Mouse (Mus musculus): ENCODE measurements around the gene Bhlhe41.
A peak's percentile ranks its signal among the peaks of the same experiment; 100 is the strongest.

The Bhlhe41 gene

DNA sequence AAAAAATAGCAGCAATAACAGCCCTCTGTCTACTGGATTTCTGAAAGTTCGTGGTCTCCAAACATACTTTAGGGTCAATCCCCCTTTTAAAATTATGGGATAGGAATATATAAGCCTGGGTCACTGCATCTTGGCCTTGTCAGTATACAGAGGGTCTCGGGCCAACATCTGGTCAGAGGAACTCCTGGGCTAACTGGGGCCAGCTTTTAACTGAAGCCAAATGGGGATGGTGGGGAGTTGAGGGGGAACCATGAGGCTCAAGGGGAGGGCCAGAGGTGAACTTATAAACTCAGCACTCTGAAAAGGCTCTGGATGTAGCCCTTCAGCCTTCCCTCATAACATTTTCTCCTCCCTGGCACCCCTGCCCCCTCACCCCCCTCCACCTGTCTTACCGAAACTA, 1.8 kb upstream of the Bhlhe41 start:
- no peak for DNase-seq

DNA sequence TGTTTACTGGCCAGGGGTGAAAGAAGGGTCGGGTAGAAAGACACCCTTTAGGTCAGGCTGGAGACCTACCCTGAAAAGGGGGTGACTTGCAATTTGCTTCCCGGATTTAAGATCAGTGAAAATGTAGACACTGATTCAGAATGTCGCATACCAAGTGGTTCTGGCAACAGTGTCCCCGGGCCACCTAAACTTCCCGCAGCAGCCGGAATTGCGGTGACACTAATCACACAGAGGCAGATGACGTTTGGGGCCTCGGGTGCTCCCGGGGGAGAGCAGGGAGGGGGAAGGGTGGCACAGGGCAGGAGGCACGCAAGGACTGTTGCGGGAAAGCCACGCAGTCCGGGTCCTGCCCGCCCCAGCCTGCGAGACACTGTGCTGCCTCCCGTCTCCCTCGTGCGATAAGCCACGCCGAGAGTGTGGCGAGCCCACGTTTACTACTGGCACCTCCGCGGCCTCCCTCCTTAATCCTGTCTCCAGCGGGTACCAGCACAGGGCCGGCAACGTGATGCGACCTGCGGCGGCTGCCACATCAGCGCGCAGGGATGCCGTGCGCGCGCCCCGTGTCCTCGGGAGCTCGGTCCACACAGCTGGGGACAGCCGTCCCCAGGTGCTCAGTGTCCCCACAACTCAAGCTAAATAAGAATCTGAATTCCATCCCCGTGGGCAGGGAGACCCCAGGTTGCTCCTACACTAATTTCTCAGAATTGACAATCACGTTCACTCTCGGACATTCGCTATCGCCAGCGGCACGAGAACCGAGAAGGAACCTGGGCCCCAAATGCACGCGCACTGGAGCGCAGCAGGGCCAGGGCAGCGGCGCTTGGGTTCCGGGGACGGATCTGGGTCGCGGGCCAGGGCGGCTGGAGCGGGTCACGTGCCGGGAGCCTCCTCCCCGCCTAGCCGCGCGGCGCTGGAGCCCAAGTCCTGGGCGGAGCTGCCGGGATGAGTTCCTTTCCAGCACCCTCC, 811 bp upstream of the Bhlhe41 start:
- peak; percentile 91 for DNase-seq

DNA sequence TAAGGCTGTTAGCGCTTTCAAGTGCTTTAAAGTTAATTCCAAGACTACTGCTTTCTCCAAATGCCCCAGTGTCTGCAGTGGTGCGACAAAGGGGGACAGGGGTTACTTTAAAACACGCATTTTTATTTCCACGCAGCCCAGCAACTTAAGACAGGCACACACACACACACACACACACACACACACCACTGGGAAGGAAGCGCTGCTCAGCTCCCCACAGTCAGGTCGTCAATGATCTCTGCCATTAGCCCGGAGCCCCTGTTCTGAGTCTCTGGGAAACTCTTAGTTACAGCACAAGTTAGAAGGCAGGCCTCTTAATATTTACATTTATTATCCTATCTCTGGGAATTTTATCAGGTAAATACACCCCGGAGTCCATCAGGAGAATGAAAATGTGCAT, 1.2 kb downstream of the Bhlhe41 start:
- DNase-seq: no peak

DNA sequence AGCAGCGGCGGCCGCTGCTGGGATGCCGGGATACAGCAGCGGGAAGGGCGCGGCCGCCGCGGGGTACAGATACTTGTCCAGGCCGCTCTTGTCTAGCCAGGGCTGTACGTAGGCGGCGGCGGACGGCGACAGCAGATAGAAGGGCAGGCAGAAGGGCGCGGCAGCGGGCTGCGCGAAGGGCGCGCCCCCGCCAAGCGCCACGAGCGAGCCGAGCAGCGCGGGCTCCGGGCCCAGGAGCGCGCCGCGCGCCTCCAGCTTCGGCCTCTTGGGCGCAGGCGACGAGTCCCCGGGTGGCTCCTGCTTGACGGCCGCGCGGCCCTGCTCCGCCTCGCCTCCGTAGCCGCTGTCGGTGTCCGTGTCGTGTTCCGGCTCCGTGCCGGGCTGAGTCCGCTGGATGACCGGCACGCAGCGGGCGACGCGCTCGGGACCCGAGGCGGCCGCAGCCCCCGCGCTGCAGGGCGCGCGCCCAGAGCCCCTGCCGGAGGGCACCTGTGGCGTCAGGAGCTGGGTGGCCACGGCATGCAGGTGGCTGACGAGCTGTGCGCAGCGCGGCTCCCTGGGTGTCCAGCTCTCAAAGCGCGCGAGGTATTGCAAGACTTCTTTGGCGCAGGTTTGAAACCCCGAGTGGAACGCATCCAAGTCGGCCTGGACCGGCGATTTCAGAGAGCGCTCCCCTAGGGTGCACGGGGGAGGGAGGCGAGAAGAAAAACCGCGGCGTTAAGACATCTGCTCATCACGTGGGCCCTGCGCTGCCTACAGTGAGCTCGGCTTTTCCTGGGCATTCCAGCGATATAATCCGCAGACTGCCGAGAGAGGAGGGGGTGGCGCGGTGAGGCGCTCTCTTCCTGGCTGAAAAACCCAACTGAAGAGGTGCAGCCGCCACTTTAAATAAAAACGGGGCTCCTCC, 2.0 kb downstream of the Bhlhe41 start:
- DNase-seq: peak; percentile 88

DNA sequence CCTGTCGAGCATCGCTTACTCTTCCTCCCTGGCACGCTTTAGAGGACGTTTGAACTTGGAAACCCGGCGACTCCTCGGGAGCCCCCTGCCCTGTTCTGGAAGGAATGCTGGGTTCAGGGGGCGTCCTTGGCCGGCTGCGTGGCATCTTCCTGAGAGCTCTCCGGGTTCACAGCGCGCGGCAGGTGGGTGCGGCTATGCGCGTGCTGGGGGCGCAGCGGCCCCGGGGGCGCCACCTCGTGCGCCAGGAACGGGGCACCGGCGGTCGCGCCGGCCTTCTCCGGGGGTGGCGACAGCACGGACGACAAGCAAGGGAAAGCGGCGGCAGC, 2.7 kb downstream of the Bhlhe41 start:
- DNase-seq: no peak

DNA sequence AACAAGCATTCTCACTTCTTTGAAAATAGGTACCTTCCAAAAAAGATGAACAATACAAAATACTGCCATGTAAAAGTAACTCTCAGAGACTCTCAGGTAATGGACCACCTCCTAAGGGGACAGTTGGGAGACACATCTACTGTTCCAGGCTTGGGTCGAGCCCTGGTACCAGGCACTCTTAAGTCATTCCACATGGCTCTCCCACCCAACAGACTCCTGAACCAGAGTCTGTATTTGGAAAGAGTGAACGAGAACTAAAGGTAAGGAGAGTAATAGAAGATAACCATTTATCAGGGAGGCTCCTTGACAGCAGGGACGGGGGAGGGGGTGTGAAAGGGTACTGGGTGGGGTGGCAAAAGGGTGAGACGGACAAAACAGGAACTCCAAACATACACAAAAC, 3.0 kb downstream of the Bhlhe41 start:
- no peak for DNase-seq

DNA sequence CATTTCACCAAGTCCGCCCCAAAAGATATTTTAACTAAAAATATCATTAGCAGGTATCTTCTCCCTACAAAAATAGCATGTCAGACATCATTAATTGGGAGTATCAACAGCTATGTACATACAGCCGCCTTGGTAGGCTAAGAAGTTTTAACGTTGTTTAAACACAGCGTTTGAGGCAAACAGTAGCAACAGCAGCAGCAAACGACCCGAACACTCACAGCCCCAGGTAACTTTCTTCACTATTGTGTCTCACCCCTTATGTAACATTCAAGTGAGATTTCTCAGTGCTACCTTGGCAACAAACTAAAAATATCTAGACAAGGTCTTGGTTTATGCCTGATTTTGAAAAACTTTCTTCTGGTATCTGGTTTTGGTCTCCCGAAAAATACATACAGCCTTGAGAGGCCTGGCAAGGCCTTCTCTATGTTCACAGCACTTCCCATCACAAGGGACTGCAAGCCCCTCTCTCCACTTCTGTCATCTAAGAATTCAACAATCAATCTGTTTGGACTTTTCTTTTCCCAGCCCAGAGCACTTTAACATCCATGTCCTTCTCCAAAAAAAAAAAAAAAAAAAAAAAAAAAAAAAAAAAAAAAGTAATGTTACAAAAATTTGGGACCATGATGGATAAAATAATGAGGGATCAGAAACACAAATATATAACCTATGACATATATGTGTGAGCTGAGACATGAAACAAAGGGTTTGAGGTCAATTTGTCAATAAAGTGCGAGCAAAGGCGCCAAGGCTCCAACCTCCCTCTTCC, 3.7 kb downstream of the Bhlhe41 start:
- no peak for DNase-seq

DNA sequence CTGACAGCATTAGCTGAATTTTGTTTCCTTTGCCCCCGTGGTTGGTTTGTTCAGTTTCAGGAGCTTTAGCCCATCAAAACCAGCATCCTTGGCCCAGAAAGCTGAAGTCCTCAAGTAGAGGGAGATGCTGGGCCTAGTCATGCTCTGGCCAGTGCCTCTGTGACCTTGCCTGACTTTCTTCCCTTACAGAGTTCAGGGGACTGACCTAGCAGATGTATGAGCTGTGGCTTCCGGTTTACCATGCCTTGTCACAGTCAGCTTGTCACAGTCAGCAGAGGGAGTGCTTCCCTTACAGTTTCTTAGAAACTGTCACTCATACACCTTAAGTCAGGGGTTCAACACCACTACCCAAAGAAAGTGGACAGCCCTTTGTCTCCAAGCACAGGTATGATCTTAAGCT, 5.0 kb downstream of the Bhlhe41 start:
- no peak for DNase-seq

DNA sequence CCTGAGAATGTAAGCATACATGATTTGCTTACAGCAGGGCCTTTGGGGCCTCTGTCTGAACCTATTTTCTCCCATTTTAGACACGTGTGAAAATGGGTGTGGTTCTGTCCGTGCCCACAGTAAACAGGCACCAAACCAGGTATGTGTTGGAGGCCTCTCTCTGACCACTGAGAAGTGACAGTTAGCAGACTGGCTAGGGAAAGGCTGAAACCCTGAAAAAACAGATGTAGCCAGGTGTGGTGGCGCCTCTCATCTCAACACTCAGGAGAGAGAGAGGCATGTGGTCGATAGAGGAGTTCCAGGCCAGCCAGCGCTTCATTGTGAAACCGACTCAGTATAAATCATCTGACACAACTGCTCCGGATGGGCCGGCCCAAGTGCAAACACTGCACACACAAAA, 6.9 kb downstream of the Bhlhe41 start:
- no peak for DNase-seq

DNA sequence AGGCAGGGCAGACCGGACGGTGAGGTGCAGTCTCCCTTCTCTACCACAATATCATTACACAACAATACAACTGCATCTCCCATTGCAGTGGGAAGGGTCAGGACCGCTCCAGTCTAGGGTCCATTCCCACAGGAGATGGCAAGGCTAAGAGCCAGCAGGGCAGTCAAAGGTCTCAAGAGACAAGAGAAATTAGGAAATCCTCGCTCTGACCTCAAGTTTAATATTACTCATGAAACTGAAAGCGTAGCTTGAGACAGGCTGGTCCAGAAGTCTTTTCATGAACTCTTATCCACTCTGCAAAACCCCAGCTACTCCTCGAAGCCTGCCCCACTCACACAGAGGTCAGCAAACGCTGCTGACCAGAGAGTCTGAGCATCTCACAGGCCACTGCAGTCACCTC, 7.9 kb downstream of the Bhlhe41 start:
- no peak for DNase-seq

DNA sequence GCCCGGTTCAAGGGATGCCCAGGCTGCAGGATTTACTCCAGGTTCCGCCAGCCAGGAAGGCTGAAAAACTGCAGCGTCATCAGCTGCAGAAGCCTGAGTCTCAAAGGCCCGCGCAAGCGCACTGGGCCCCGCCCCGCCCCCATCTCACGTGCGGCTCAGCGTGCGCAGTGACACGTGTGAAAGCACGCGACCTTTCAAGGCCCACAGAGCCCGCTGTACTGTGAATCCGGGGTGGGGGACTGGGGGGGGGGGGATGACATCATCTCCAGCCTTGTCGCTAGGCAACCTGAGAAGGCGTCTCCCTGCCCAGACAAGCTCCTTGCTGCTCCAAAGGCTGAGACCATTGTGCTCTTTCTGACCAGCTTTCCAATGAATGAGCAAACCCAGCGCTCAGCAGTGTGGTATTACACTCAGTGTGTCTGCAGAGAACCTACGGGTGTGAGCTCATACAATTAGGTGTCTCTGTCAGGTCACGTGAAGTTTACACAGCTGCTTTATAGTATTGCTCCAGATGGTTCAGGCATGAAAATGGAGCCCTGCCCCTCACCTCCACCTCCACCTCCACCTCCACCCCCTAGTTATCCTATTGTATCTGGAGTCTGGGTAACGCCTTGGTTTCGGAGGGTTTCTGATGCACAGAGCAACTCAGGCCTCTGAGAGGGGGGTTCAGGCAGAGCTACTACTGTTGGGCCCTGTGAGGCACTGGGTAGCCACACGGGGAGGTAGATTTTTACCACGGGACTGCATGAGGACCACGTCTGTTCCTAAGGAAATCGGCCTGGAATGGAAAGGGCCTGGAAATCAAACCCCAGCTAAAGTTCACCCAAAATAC, 9.4 kb downstream of the Bhlhe41 start:
- DNase-seq: peak; percentile 96

DNA sequence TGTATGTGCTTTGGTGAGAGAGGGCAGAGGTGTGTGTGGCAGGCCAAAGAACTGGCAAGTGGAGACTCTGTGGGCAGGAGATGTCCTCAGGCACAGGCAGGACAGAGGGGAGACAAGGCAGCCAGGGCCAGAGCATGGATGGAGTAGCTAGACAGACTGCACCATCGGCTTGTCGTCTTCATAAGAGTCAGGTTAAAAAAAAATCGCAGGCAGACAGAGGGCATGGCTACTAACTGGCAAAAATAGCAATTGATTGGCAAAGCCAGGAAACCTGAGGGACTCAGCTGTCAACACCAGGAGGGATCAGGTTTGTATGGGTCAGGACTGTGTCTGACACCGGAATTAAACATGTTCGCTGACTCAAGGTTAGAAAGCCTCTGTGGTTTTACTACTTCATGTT, 10.6 kb downstream of the Bhlhe41 start:
- DNase-seq: no peak

DNA sequence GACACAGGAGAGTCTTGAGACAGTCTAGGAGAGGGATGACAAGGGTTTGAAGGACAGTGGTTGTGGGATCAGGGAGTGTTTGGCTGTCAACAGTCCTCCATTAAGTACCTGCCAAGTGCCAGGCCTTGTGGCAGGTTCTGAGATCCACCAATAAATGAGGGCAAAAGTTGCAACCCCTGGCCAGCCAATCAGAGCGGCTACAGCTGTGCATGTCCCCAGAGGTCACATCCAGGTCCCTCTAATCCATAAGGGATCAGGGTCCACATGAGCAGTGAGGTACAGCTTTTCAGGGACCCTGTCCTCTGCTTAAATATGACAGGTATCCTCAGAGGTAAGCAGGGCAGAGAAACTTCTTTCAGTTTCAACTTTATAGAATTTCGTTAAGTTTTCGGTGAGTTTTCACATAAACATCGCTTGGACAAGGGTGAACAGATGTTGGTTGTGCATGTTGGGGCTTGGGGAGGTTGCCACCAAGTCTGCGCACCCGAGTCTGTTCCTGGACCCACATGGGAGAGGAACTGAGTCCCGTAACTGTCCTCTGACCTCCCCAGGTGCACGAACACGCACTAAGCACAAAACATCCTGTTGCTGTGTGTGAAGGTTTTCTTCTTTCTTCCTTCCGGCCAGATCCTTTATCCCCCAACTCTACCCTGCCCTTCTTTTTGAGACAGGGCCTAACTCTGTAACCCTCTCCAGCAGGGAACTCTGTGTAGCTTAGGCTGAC, 11.8 kb downstream of the Bhlhe41 start:
- DNase-seq: no peak

DNA sequence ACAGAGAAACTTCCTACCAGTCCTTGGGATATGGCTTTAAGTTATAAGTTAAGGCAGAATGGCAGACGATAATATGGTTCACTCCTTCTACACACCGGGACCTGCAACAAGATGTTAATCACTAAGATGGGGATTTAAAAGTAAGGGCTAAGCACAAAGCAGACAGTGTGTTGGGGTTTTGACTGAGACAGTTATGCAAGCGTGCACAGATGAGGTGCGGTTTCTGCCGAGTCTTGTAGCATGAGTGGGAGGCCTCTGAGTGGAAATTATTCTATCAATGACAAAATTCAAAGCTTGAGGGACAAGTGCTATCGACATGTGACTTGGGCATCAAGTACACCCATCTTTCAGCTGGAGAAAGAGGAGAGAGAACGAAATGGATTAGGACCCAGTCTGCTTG, 12.7 kb downstream of the Bhlhe41 start:
- DNase-seq: no peak

DNA sequence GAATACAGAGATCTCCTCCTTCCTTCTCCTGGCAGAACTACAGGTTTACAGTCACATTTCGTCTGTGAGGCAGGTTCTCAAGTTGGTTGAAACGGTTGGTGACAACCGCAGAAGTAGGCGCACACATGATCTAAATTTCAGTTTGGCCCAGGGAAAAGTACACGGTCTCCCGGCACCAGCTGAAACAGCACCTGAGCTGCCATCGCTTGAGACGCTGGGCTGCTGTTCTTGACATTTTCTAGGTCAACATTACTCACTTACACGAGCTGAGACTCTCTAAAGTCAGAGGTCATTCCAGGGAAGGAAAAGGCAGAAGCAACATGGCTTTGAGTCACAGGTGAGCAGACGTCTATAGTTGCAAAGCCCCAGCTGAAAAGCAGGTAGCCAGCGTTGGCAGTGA, 13.4 kb downstream of the Bhlhe41 start:
- DNase-seq: no peak

DNA sequence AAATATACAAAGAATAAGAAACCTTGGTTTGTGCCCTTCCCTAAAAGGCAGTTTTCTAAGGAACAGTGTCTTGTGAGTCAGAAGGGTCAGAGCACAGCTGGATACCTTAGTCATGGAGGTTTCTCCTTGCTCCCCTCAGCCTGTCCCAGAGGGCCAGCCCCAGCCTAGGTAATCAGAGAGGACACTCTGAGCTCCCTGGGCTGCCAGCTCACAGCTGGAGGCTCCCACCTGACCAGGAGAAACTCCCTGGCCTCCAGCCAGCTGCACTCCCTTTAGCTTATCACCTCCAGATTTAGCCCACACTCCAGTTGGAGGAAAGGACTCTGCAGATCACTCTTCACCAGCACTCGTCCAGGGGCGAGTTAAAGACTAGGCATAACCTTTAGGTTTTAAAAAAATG, 14.6 kb downstream of the Bhlhe41 start:
- no peak for DNase-seq

DNA sequence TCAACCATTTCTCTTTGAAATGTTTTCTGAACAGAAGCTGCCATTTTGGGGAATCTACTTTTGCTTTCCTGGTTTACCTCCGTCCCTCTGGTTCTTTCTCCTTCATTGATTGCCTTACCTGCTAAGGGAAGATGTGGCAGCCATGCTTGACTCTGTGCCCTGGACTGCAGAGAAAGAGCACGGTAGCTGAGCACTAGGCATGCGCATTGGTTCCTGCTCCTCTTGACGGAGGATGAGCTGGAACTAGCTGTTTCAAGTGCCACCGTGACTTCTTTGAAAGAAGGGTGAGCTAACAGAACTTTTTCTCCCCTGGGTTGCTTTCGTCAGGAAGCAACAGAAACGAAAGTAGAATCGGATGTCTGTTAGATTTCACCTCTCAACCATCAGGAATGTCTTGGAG, 17.7 kb downstream of the Bhlhe41 start:
- no peak for DNase-seq

DNA sequence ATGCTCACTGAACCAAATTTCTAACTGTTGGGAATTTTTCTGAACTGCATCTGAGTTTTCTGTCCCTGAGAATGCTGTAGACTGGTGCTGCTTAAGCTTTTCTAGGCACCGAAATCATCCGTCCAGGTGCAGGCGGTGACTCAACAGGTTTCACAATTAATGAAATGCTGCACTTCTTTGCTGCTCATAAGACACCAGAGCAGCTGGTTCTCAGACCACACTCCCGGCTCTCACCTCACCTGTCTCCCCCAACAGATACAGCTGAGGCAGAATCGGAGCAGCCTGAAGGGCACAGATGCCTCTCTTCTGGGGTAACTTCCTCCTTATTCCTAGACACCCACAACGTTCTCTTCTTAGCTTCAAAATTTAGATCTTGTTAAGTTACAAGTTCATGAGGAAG, 18.4 kb downstream of the Bhlhe41 start:
- DNase-seq: no peak

DNA sequence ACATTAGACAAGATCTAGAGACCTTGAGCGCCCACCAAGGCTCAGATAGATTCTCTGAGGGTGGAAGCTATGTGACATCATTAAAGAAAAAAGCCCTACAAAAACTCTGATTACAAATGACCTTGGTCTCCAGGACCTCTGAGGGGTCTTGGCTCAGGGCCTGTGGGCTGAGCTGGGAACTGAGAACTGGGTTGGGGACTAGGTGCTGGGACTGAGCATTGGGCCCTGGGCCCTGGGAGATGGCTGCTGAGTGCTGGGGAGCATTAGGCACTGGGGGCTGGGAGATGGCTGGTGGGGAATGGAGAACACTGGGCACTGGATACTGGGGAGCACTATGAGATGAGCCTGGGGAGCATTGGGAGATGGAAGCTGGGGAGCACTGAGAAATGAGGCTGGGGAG, 19.3 kb downstream of the Bhlhe41 start:
- DNase-seq: no peak

DNA sequence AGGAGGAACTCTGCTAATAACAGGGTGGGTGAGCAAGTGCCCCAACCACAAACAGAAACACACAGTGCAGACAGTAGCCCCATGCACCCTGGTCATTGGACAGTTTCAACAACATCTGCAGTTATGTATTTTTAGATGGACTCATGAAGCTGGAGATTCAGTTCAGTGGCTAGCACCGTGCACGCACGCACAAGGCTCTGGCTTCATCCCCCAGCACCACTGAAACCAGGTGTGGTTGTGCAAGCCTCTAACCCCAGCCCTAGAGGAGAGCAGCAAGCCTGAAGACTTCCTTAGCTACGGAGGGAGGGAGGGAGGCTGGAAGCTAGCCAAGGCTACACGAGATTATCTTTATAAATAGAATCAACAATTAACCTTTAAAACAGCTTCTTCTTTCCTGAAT, 19.7 kb downstream of the Bhlhe41 start:
- no peak for DNase-seq

DNA sequence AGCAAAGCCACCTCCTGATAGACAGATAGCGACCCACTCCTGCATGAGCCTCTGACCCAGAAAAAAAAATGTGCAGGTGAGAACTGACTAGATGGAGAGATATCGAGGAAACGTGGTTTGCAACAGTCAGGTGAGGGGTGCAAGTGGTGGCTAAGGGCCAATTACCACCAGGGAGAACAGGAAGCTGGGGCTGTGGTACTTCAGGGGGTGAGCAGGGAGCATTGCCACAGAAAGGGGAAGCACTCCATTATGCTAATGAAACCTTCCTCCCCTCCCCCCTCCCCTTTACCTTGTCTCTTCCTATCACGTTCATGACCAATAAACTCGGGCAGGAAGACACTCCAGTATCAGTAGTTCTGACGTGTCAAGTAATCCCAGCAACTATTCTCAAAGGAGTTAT, 30.0 kb downstream of the Bhlhe41 start:
- no peak for DNase-seq

DNA sequence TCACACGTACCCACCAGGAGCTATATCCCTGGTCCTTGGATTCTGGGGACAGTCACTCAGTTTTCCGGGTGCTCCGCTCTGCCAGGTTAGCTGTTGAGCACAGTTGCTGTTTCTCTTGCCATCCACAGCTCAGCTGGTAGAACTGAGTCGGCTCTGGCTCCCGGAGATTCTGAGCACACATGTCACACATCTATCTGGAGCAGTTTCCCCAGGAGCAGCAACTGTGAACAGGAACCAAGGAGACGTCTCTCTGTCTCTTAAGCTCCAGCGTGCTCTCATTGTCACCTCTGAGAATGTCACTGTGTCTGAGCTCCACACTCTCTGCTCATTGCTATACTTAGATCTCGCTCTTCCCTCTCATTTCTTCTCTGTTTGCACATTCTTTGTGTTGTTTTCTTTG, 32.4 kb downstream of the Bhlhe41 start:
- peak; percentile 39 for DNase-seq

All from right cerebral cortex, adult 18-20 months (tissue).